Mouse (Mus musculus): ENCODE data around the gene Bcl2l15.
"Not testable (repeated sequence)": the region's sequence is repeated elsewhere in the genome, so short reads cannot be mapped to it uniquely, and the experiment has no call there.

Bcl2l15 gene
- long read RNA-seq, experiment 1, result 0 reads
- long read RNA-seq, experiment 2, result 0 reads

- intact Hi-C loops (cut with DNase I), result no loop called here
Measured at GRCm38 (mm10) chr3:103832426-103832825, at the start of gene Bcl2l15. Bcl2l15 (plus strand) TSS chr3:103832601.

DNA sequence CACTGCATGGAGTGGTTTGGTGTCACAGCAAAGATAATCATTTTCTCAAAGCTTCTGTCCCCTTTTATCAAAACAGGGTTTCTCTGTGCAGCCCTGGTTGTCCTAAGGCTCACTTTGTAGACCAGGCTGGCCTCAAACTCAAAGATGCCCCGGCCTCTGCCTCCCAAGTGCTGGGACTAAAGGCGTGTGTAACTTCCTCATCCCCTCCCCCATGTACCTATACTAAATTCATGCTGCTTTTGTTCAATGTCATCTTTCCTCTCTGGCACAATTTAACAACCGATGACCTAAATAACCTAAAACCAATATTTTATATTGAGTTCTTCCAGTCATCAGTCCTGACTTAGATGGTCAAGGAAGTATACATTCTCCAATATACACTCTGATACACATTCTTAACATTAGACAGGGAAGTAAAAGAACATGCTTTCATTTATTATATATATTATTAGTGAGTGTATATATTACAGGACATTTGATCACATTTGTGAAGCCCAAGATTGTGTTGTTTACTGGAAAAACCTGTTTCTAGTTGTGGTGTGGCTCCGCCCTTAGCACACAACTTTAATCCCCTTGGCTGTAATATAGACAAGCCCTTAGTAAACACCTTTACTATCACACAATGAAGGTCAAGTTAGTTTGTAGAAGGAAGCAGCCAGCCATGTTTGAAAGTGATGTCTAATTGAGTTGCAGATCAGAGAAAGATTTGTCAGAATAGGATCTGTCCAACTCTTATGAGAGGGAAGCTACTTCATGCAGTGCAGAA, 49.4 kb upstream of the Bcl2l15 start:
- intact Hi-C loops (cut with DNase I), result no loop called here

- intact Hi-C loops (cut with DNase I), result no loop called here
Measured at GRCm38 (mm10) chr3:103787225-103787624, 45.2 kb upstream of the Bcl2l15 start.

DNA sequence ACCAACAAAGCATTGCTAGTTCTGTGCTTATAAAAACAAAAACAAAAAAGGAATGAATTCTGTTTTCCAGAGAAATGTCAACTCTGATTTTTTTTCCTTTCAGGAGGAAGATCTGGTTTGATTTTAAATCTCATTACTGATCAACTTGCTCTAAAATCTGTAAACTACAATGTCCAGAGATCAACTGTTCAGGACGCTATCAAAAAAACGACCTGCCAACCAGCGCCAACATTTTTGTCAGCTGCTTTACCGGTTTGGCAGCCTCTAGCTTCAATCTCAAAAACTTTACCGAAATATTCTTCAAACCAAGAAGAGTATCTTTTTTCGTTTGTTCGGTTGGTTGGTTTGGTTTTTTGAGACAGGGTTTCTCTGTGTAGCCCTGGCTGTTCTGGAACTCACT, 43.3 kb upstream of the Bcl2l15 start:
- intact Hi-C loops (cut with DNase I), result no loop called here

- intact Hi-C loops (cut with DNase I), result loop anchor here (2.0 kb wide), 1 partner anchor 19 kb away; the partner anchor contains the start of genes Ap4b1, Dclre1b and Gm43064
Measured at GRCm38 (mm10) chr3:103789891-103790345, 42.5 kb upstream of the Bcl2l15 start.

- intact Hi-C loops (cut with DNase I), result loop anchor here (2.0 kb wide), 1 partner anchor 18 kb away; the partner anchor contains the start of genes Ap4b1, Dclre1b and Gm43064
Measured at GRCm38 (mm10) chr3:103790346-103791145, 41.9 kb upstream of the Bcl2l15 start.

DNA sequence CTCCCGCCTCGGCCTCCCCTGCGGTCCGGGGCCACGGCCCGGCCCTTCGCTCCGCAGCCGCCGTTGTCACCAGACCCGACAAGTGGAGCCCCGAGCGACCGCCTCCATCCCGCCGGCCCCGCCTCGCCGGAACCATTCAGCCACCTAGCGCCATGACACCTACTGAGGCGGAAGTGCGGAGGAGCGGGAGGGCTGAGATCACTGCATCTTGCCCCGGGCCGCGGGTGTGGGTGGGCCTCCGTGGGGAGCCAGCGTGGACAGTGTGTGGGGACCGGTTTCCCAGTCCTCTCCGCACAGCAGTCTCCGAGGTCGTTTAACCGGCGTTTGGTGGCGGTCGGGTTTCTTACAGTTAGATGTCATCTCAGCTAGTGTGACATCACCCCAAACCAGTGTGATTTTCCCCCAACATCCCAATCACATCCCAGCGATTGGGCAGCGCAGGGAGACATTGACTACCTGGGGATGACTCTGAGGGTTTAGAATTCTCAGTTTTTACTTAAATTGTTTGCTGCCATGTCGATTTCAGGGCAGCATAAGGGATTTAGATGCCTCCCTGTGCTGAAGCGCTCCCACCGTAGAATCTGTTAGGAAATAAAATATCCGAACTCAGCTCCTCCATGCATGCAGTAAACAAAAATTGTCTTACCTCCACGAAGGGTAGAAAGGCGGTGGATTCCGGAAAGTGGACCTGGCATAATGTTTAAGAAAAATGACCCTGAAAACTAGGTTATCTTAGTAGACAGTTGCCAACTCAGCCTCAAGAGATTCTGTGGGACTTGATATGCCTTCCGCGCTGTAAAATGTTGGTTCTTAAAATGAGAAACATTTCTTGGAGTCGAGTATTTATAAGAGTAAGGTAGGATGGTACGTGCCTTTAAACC, 40.9 kb upstream of the Bcl2l15 start, which contains the start of gene Hipk1:
Gene Hipk1 (minus strand): TSS at position 334 of the 881 bp plus-strand sequence.
- intact Hi-C loops (cut with DNase I), result loop anchor here (2.0 kb wide), 1 partner anchor 17 kb away; the partner anchor contains the start of genes Ap4b1, Dclre1b and Gm43064

DNA sequence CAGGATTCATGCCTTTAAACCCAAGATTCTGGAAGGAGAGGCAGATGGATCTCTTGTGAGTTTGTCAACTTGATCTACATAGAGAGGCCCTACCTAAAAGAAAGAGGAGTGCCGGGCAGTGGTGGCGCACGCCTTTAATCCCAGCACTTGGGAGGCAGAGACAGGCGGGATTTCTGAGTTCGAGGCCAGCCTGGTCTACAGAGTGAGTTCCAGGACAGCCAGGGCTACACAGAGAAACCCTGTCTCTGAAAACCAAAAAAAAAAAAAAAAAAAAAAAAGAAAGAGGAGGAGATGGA, 40.3 kb upstream of the Bcl2l15 start:
- intact Hi-C loops (cut with DNase I), result not testable (repeated sequence)

GRCm38 (mm10) chr3:103792566-103792965, 39.8 kb upstream of the Bcl2l15 start:
- intact Hi-C loops (cut with DNase I), result no loop called here

- intact Hi-C loops (cut with DNase I), result no loop called here
Measured at GRCm38 (mm10) chr3:103796389-103796788, 36.0 kb upstream of the Bcl2l15 start.

GRCm38 (mm10) chr3:103799507-103799906, 32.9 kb upstream of the Bcl2l15 start:
- intact Hi-C loops (cut with DNase I), result no loop called here

- intact Hi-C loops (cut with DNase I), result no loop called here
Measured at GRCm38 (mm10) chr3:103801631-103802531, 30.5 kb upstream of the Bcl2l15 start.

DNA sequence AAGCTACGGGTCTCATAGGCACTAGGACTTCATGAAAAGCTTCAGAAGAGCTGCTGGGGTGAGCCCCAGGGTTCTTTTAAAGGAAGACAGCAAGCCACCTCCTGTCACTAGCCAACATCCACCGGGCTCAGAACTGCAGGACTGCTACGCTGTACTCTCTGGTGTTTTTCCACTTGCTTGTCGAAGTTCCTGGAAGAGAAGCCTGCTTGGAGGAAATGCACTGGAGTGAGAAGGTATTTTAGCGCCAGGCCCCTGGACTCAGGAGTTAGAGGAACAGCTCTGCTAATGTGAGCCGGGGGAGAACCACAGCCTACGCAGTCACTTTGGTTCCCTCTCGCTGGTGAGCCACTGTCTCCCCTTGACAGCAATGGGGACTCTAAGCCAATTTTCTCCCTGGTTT, 29.5 kb upstream of the Bcl2l15 start:
- intact Hi-C loops (cut with DNase I), result no loop called here

- intact Hi-C loops (cut with DNase I), result no loop called here
Measured at GRCm38 (mm10) chr3:103805671-103806070, 26.7 kb upstream of the Bcl2l15 start.

- intact Hi-C loops (cut with DNase I), result loop anchor here (2.0 kb wide), 1 partner anchor 18 kb away; the partner anchor contains the start of gene Hipk1
Measured at GRCm38 (mm10) chr3:103808891-103809798, 23.3 kb upstream of the Bcl2l15 start, which contains the start of the genes Dclre1b, Ap4b1 and Gm43064. Dclre1b (minus strand) TSS chr3:103809444. Ap4b1 (plus strand) TSS chr3:103809520. Gm43064 (plus strand) TSS chr3:103809573.

DNA sequence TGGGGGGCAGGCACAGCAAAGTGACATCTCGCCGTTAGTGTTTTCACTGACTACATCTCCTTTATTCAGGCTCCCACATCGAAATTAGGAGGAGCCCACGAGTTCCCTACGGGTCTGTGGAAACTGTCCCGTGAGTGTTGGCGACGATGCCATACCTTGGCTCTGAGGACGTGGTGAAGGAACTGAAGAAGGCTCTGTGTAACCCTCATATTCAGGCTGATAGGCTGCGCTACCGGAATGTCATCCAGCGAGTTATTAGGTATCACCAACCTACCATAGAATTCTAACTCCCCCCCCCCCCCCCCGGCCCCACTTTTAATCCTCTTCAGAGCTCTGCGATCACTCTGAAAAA, 22.6 kb upstream of the Bcl2l15 start:
- intact Hi-C loops (cut with DNase I), result loop anchor here (2.0 to 5.0 kb wide), 2 partner anchors 19 to 57 kb away; partner anchors contain the start of gene Hipk1

DNA sequence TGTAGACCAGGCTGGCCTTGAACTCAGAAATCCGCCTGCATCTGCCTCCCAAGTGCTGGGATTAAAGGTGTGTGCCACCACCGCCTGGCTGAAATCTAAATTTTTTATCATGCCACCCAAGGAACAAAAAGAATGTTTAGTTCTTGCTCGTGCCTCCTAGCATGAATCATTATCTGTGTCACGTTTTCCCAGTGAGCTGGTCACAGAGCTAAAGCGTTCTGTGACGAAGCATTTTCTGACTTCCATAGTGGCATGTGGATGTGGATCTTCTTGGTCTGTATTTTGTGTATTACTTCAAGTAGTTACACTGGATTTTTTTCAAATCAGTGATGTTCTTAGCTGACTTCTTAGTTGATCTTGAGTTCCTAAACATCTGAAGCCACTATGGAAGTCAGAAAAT, 21.4 kb upstream of the Bcl2l15 start:
- intact Hi-C loops (cut with DNase I), result loop anchor here (5.0 kb wide), 1 partner anchor 59 kb away; no protein-coding TSS in a partner anchor

DNA sequence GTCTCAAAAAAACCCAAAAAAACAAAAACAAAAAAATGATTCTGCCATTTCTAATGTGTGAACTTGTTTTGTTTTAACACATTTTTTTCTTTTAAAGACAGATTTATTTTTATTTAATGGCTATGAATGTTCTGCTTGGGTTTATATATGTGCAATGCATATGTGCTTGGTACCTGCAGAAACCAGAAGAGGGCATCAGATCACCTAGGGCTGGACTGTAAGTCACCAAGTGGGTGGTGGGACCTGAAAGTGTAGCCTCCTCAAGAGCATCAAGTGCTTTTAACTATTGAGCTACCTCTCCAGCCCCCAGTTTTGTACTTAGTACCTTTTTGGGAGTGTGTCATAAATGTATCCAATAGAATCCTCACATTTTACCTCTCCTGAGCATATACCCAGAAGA, 4.9 kb upstream of the Bcl2l15 start:
- intact Hi-C loops (cut with DNase I), result no loop called here

DNA sequence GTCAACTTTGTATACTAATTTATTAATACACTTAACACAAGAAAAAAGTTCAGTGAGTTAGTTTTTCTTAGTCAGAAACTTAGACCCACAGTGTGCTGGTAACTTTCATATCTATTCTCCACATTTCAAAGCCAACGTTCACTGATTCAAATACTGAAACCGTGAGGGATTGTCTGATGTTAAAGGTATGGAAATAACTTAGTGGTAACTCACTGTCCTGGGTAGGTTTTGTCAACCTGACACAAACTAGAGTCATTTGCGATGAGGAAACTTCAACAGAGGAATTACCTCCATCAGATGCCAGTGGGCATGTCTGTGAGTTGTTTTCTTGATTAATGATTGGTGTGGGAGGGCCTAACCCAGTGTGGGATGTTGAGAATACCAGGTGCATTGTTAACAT, 3.4 kb upstream of the Bcl2l15 start:
- intact Hi-C loops (cut with DNase I), result no loop called here

All from adrenal gland (tissue).